Mouse (Mus musculus) midbrain, postnatal 0 days (tissue): ENCODE data around the gene Casz1. TPM values are rescaled to one million over a fixed set of nuclear protein-coding genes. Genes with fewer than 3 reads are reported as not detected.

Source experiments
- ATAC-seq: fragments of 200-750 bp; cut with Nextera tagmentation; 2 replicates; pipeline ENCODE4 v1.8.0; 2017; ENCODE audit warnings: moderate number of reproducible peaks, mild to moderate bottlenecking, moderate TSS enrichment, moderate library complexity; ENCODE audit not compliant: low FRiP score
- DNase-seq: peaks from one replicate; pipeline ENCODE4 v3.0.0-alpha.2; 2015; ENCODE audit warnings: low spot score
- H3K27ac ChIP-seq: fragments of 300-500 bp; sonication (generic); 2 replicates; pipeline ENCODE4 v1.5.1; 2014; ENCODE audit warnings: low read depth, mild to moderate bottlenecking, low read length, mixed read lengths
- H3K27me3 ChIP-seq: fragments of 300-500 bp; sonication (generic); 2 replicates; pipeline ENCODE4 v1.6.1; 2014; ENCODE audit warnings: low read length, control low read depth, mixed read lengths; ENCODE audit not compliant: insufficient read depth
- H3K36me3 ChIP-seq: fragments of 300-500 bp; sonication (generic); 2 replicates; pipeline ENCODE4 v1.6.1; 2014; ENCODE audit warnings: low read length, control low read depth, mixed read lengths; ENCODE audit not compliant: insufficient read depth
- H3K4me1 ChIP-seq: fragments of 300-500 bp; sonication (generic); 2 replicates; pipeline ENCODE4 v1.6.1; 2014; ENCODE audit warnings: mild to moderate bottlenecking, control low read depth, antibody characterized with exemption, low read length, mixed read lengths; ENCODE audit not compliant: insufficient read depth
- H3K4me2 ChIP-seq: fragments of 300-500 bp; sonication (generic); 2 replicates; pipeline ENCODE4 v1.6.1; 2014; ENCODE audit warnings: low read depth, mild to moderate bottlenecking, low read length, mixed read lengths; ENCODE audit not compliant: poor library complexity, severe bottlenecking
- H3K4me3 ChIP-seq: fragments of 300-500 bp; sonication (generic); 2 replicates; pipeline ENCODE4 v1.5.1; 2014; ENCODE audit warnings: low read depth, mild to moderate bottlenecking, low read length, moderate library complexity
- H3K9ac ChIP-seq: fragments of 300-500 bp; sonication (generic); replicated peaks from 2 replicates; pipeline ENCODE4 v1.6.1; 2014; ENCODE audit warnings: mild to moderate bottlenecking, low read length, moderate library complexity, mixed read lengths; ENCODE audit not compliant: poor library complexity, severe bottlenecking
- H3K9me3 ChIP-seq: fragments of 300-500 bp; sonication (generic); 2 replicates; pipeline ENCODE4 v1.6.1; 2016; ENCODE audit warnings: low read length, control low read depth
- CTCF ChIP-seq: IDR thresholded peaks from 2 replicates; pipeline ENCODE4 v1.5.1; 2016; ENCODE audit warnings: antibody characterized with exemption, mild to moderate bottlenecking
- WGBS: fragments of 180-500 bp; shearing (Covaris S2); extraction: QIAGEN DNeasy Blood & Tissue Kit; methylation state at CpG from one replicate; pipeline ENCODE4 v1.1.7; 2014; 5-methylcytosine and 5-hydroxymethylcytosine counted together
- polyA plus RNA-seq: library from polyadenylated mRNA; unstranded; fragments of >200 nt; fragmentation: Nextera tagmentation; extraction: Ambion mirVana; gene quantifications from 2 replicates; pipeline ENCODE4 v1.2.1, GENCODE M21; 2015
- total RNA-seq: library from RNA; depleted of rRNA; stranded (reverse); fragments of >200 nt; gene quantifications from 2 replicates; pipeline ENCODE4 v1.2.3, GENCODE M21; 2014; rRNA removed

The Casz1 gene
- total RNA-seq (3.7 and 4.0 TPM in 2 replicates), polyA plus RNA-seq (2.0 TPM in 2 replicates)

- Histone ChIP-seq H3K4me3 (peak within 1 kb of the TSS; percentile 51), H3K27me3 (peaks cover 51% of the 10 kb centered on the region), H3K27ac (no peak within 1 kb of the TSS), H3K36me3 (no peaks in the 10 kb centered on the region), H3K4me2 (peak within 1 kb of the TSS; percentile 100), H3K9ac (0 out of 2 replicates have a peak within 1 kb of the TSS, but pooled peaks have one; percentile 9), H3K9me3 (no peaks in the 10 kb centered on the region), H3K4me1 (peaks cover 13% of the 10 kb centered on the region; the same call in 1 of the 2 replicates)
- no peak; the same call in 1 of the 2 replicates for TF ChIP-seq CTCF
- ATAC-seq = peak; percentile 75
- DNase-seq = peak; percentile 94
- WGBS = under 1% methylated on average over 64 of the region's 68 CpGs
These were observed at the start of gene Casz1 for GRCm38 (mm10) chr4:148804137-148804779. Casz1 (plus strand) TSS chr4:148804429.

GRCm38 (mm10) chr4:148758863-148759262, 45.4 kb upstream of the Casz1 start:
- Histone ChIP-seq H3K4me2 (no peak overlapping the region), H3K9me3 (no peaks in the 10 kb centered on the region), H3K27ac (no peak overlapping the region), H3K27me3 (no peaks in the 10 kb centered on the region), H3K9ac (no peak overlapping the region), H3K4me1 (no peaks in the 10 kb centered on the region), H3K36me3 (no peaks in the 10 kb centered on the region), H3K4me3 (no peak overlapping the region)
- TF ChIP-seq CTCF = no peak
- no peak for ATAC-seq
- WGBS = 54% methylated on average over 4 of the region's 4 CpGs
- DNase-seq = no peak

- no peak for TF ChIP-seq CTCF
- no peaks in the 10 kb centered on the region for H3K9me3 ChIP-seq
- no peak for DNase-seq
- no peaks in the 10 kb centered on the region for H3K4me1 ChIP-seq
- H3K36me3 ChIP-seq = no peaks in the 10 kb centered on the region
- no peak overlapping the region for H3K4me3 ChIP-seq
- H3K27ac ChIP-seq = no peak overlapping the region
- no peak for ATAC-seq
- H3K27me3 ChIP-seq = no peaks in the 10 kb centered on the region
- WGBS = 87% methylated on average over 7 of the region's 7 CpGs
- no peak overlapping the region for H3K4me2 ChIP-seq
- H3K9ac ChIP-seq = no peak overlapping the region
These were observed 44.1 kb upstream of the Casz1 start for GRCm38 (mm10) chr4:148760152-148760551.

- peak; percentile 22 for DNase-seq
- Histone ChIP-seq H3K4me2 (no peak overlapping the region), H3K9ac (no peak overlapping the region), H3K4me3 (no peak overlapping the region), H3K27ac (no peak overlapping the region), H3K36me3 (no peaks in the 10 kb centered on the region), H3K4me1 (0 out of 2 replicates have a peak, but pooled peaks cover 4% of the 10 kb centered on the region), H3K27me3 (peaks cover 3% of the 10 kb centered on the region), H3K9me3 (no peaks in the 10 kb centered on the region)
- TF ChIP-seq CTCF = no peak
- ATAC-seq = no peak
- WGBS = 35% methylated on average over 21 of the region's 21 CpGs
These were observed 38.0 kb upstream of the Casz1 start for GRCm38 (mm10) chr4:148766021-148766775.

- no peak overlapping the region for H3K4me3 ChIP-seq
- peaks cover 16% of the 10 kb centered on the region for H3K27me3 ChIP-seq
- DNase-seq (no peak), ATAC-seq (no peak)
- no peaks in the 10 kb centered on the region for H3K36me3 ChIP-seq
- TF ChIP-seq CTCF = no peak
- peaks cover 10% of the 10 kb centered on the region for H3K4me1 ChIP-seq
- no peaks in the 10 kb centered on the region for H3K9me3 ChIP-seq
- WGBS = 41% methylated on average over 8 of the region's 8 CpGs
- no peak overlapping the region for H3K27ac ChIP-seq
- H3K4me2 ChIP-seq = no peak overlapping the region
- no peak overlapping the region for H3K9ac ChIP-seq
These were observed 36.4 kb upstream of the Casz1 start for GRCm38 (mm10) chr4:148767655-148768305.

- no peak for DNase-seq
- Histone ChIP-seq H3K9me3 (no peaks in the 10 kb centered on the region), H3K36me3 (no peaks in the 10 kb centered on the region), H3K9ac (no peak overlapping the region), H3K4me3 (no peak overlapping the region), H3K27ac (no peak overlapping the region), H3K27me3 (peaks cover 19% of the 10 kb centered on the region), H3K4me1 (peaks cover 10% of the 10 kb centered on the region), H3K4me2 (no peak overlapping the region)
- ATAC-seq = no peak
- no peak for TF ChIP-seq CTCF
- 40% methylated on average over 10 of the region's 10 CpGs for WGBS
These were observed 35.6 kb upstream of the Casz1 start for GRCm38 (mm10) chr4:148768649-148769048.
